Mouse (Mus musculus) lung, embryonic 15.5 days (tissue): ENCODE results near the gene Stk39. TPM values are rescaled to one million over a fixed set of nuclear protein-coding genes. Genes with fewer than 3 reads are reported as not detected.

Experiments
- ATAC-seq: fragments of 200-750 bp; cut with Nextera tagmentation; 2 replicates; pipeline ENCODE4 v1.8.0; 2017; ENCODE audit warnings: moderate number of reproducible peaks, borderline replicate concordance; ENCODE audit not compliant: low FRiP score, low TSS enrichment; ENCODE audit errors: extremely low read depth
- H3K27ac ChIP-seq: fragments of 300-500 bp; sonication (generic); 2 replicates; pipeline ENCODE4 v1.5.1; 2015; ENCODE audit warnings: moderate library complexity, mild to moderate bottlenecking, inconsistent platforms
- H3K27me3 ChIP-seq: fragments of 300-500 bp; sonication (generic); 2 replicates; pipeline ENCODE4 v1.6.1; 2015; ENCODE audit warnings: inconsistent platforms
- H3K36me3 ChIP-seq: fragments of 300-500 bp; sonication (generic); 2 replicates; pipeline ENCODE4 v1.6.1; 2015; ENCODE audit warnings: inconsistent platforms
- H3K4me1 ChIP-seq: fragments of 300-500 bp; sonication (generic); 2 replicates; pipeline ENCODE4 v1.6.1; 2015; ENCODE audit warnings: inconsistent platforms
- H3K4me2 ChIP-seq: fragments of 300-500 bp; sonication (generic); 2 replicates; pipeline ENCODE4 v1.6.1; 2015; ENCODE audit warnings: inconsistent platforms, mild to moderate bottlenecking, moderate library complexity
- H3K4me3 ChIP-seq: fragments of 300-500 bp; sonication (generic); 2 replicates; pipeline ENCODE4 v1.5.1; 2015; ENCODE audit warnings: mild to moderate bottlenecking, inconsistent platforms
- H3K9ac ChIP-seq: fragments of 300-500 bp; sonication (generic); 2 replicates; pipeline ENCODE4 v1.6.1; 2015; ENCODE audit warnings: inconsistent platforms
- H3K9me3 ChIP-seq: fragments of 300-500 bp; sonication (generic); 2 replicates; pipeline ENCODE4 v1.6.1; 2016; ENCODE audit warnings: inconsistent platforms
- WGBS: fragments of 180-500 bp; shearing (Covaris S2); methylation state at CpG from one replicate; pipeline ENCODE4 v1.1.7; 2015; 5-methylcytosine and 5-hydroxymethylcytosine counted together
- polyA plus RNA-seq: library from polyadenylated mRNA; unstranded; fragments of >200 nt; fragmentation: Nextera tagmentation; extraction: Ambion mirVana; gene quantifications from 2 replicates; pipeline ENCODE4 v1.2.1, GENCODE M21; 2015

Stk39 gene
- polyA plus RNA-seq, 1 experiment from 2014 or later: 19.3 TPM

- H3K4me2 ChIP-seq: no peak overlapping the region
- no peak overlapping the region for H3K27ac ChIP-seq
Measured at GRCm38 (mm10) chr2:68469491-68469890, 2.6 kb downstream of the Stk39 start.

DNA sequence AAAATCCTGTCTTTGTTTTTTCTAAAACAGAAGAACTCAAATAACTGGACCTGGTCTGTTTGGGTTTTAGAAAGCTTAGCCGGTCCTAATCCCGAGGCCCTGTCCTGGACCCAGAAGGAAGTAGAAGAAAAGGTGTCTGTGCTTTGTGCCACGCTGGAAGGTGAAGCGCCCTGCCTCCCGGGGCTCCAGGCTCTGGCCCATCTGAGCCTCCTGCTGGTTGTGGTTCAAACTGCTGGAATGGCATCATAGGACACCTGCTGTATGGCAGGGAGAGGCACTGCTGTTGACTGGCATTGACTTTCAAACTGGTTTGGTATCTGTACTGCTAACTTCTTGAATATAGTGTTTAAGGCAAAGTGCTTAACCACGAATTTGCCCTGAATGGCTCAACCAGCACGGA is 3.4 kb downstream of the Stk39 start:
- Histone ChIP-seq H3K9ac (no peak overlapping the region), H3K4me2 (no peak overlapping the region), H3K27me3 (no peaks in the 10 kb centered on the region), H3K27ac (no peak overlapping the region), H3K4me1 (peaks cover 45% of the 10 kb centered on the region), H3K36me3 (no peaks in the 10 kb centered on the region), H3K9me3 (no peaks in the 10 kb centered on the region), H3K4me3 (no peak overlapping the region)
- no peak for ATAC-seq
- 57% methylated on average over 7 of the region's 7 CpGs for WGBS

More at GRCm38 (mm10) chr2:68469491-68469890, 2.6 kb downstream of the Stk39 start:
- Histone ChIP-seq H3K27me3 (no peaks in the 10 kb centered on the region), H3K36me3 (no peaks in the 10 kb centered on the region), H3K9me3 (no peaks in the 10 kb centered on the region), H3K4me1 (peaks cover 42% of the 10 kb centered on the region), H3K9ac (no peak overlapping the region), H3K4me3 (no peak overlapping the region)
- no peak for ATAC-seq
- WGBS: 89% methylated on average over 3 of the region's 3 CpGs

GRCm38 (mm10) chr2:68468259-68468658 is 3.8 kb downstream of the Stk39 start:
- Histone ChIP-seq H3K9ac (no peak overlapping the region), H3K4me2 (no peak overlapping the region), H3K9me3 (no peaks in the 10 kb centered on the region), H3K4me3 (no peak overlapping the region), H3K4me1 (peaks cover 47% of the 10 kb centered on the region), H3K27me3 (no peaks in the 10 kb centered on the region), H3K27ac (no peak overlapping the region), H3K36me3 (no peaks in the 10 kb centered on the region)
- 80% methylated on average over 14 of the region's 14 CpGs for WGBS
- ATAC-seq: no peak

GRCm38 (mm10) chr2:68467085-68467978 is 4.7 kb downstream of the Stk39 start:
- ATAC-seq: no peak
- peak overlapping the region; percentile 69 for H3K27ac ChIP-seq
- H3K36me3 ChIP-seq: no peaks in the 10 kb centered on the region
- no peak overlapping the region for H3K4me3 ChIP-seq
- H3K4me1 ChIP-seq: peaks cover 45% of the 10 kb centered on the region
- peak overlapping the region; percentile 9; the same call in 1 of the 2 replicates for H3K4me2 ChIP-seq
- 58% methylated on average over 9 of the region's 9 CpGs for WGBS
- H3K27me3 ChIP-seq: no peaks in the 10 kb centered on the region
- no peak overlapping the region for H3K9ac ChIP-seq
- no peaks in the 10 kb centered on the region for H3K9me3 ChIP-seq

DNA sequence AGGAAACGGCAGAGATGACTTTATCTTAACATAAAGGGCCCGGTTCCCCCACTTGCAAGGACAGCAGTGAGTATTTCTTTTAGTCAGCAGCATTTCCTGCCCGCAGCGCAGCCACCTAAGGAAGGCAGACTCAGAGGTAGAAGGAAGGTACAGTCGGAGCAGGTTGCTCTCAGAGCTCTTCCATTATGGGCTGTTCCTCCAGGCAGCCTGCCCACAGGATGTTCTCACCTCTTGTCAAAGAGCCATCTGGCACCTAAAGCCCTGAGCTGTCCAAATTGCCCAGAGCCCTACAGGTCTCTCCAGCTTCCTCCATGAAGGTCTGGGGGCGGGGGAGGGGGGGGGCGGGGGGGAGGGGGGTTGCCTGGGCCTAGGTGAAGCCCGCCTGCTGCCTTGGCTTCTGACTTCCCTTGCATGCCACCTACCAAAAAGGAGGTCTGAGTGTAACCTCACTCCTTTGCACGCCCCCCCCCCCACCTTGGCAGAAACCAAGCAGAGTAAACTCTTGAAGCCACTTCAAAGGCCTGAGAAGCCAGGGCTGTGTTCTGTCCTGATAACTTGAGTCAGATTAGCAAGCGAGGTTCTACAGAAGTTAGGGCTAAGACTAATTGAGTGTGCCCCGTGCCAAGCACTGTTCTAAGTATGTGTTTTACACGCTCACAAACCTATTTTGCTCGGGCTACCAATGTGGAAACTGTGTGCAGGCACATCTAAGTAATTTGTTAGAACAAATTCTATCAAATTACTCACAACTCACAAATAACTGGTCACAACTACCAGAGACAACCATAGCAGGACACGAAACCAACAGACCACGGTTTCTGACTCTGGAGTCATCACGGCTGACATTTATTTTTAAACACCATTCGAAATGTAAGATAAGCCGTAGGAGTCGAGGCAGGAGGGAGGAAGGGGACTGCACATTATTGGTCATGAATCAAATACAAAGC is 5.7 kb downstream of the Stk39 start:
- peak overlapping the region; percentile 81 for H3K27ac ChIP-seq
- no peak overlapping the region for H3K9ac ChIP-seq
- H3K4me3 ChIP-seq: no peak overlapping the region
- no peaks in the 10 kb centered on the region for H3K9me3 ChIP-seq
- H3K36me3 ChIP-seq: no peaks in the 10 kb centered on the region
- peak overlapping the region; percentile 34 for H3K4me2 ChIP-seq
- ATAC-seq: peak; percentile 71
- H3K4me1 ChIP-seq: peaks cover 45% of the 10 kb centered on the region
- WGBS: 24% methylated on average over 16 of the region's 19 CpGs
- H3K27me3 ChIP-seq: no peaks in the 10 kb centered on the region

DNA sequence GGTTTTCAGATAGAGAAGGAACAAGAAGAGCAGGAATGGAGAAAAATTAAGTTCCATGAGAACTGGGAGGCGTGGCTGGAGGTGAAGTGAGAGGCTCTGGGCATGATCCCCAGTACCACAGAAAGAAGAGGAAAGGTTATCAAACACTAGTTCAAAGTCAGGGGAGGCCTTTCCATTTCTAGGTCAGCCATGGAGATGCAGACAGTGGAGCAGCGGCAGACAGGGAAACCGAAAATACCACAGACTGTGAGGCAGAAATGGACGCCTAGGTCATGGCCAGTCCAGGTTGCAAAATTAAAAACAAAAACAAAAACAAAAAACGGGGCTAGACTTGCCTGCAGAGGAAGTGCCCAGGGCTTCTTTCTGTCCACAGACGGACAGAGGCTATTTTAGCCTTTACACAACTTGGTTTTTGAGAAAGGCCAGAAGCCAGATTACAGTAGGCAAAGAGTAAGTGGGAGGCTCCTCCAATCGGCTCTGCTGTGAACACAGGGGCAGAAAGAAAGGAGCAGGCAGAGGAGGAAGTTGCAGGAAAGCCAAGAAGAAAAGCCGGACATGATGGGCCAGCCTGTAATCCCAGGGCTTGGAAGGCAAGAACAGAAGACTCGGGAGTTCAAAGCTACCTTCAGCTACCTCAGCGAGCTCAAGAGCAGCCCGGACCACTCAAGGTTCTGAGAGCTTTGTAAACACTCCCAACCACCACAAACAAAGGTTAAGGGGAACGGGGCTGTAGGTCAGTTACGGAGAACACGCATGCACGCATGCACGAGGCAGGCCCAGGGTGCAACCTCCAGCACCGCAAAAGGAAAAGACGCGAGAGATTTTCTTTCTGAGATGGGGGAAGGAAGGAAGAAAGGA is 6.6 kb downstream of the Stk39 start:
- Histone ChIP-seq H3K4me2 (peak overlapping the region; percentile 34), H3K27ac (peak overlapping the region; percentile 81)
- no peak for ATAC-seq

DNA sequence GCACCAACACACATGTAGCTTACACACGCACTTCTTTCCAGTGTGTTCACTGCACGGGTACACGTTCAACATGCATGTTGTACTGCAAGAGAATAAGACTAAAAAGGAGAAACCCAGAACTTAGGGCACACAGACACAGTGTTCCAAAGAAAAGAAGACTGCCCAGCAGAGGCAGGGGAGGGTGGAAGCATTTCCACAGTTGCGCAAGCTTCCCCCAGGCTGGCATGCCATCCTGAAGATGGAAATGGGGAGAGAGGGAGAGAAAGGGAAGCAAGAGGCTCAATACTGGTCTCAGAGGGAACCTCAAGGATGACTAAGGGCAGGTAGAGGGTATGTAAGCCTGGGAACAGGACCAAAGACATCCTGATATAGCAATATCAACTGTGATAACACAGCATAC is 7.6 kb downstream of the Stk39 start:
- Histone ChIP-seq H3K27ac (no peak overlapping the region), H3K9ac (no peak overlapping the region), H3K9me3 (no peaks in the 10 kb centered on the region), H3K4me3 (no peak overlapping the region), H3K4me2 (no peak overlapping the region), H3K27me3 (no peaks in the 10 kb centered on the region), H3K4me1 (peaks cover 38% of the 10 kb centered on the region), H3K36me3 (no peaks in the 10 kb centered on the region)
- no peak for ATAC-seq
- WGBS: 97% methylated on average over 4 of the region's 4 CpGs

More for the DNA sequence above, 6.6 kb downstream of the Stk39 start:
- Histone ChIP-seq H3K4me3 (no peak overlapping the region), H3K9ac (no peak overlapping the region), H3K27me3 (no peaks in the 10 kb centered on the region), H3K4me1 (peaks cover 39% of the 10 kb centered on the region), H3K36me3 (no peaks in the 10 kb centered on the region), H3K9me3 (no peaks in the 10 kb centered on the region)
- 51% methylated on average over 19 of the region's 19 CpGs for WGBS

DNA sequence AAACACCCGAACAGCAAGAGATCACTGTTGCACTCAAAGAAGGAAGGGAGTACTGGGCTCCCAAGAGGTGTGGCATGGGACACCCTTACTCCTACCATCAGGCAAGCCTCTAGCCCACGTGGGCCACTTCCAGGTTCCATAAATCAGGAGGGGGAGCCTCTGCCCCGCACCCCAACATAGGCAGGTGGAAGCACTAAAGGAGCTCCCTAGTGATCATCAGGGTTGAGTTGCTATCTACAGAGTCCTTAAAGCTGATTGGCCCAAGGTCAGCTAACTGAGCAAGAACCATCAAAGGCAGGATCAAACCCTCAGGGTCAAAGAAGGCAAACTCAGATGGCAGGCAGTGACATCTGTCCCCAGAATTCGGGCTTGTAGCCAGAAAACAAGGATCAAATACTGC is 8.3 kb downstream of the Stk39 start:
- Histone ChIP-seq H3K9ac (no peak overlapping the region), H3K4me3 (no peak overlapping the region), H3K27me3 (no peaks in the 10 kb centered on the region), H3K27ac (no peak overlapping the region), H3K9me3 (no peaks in the 10 kb centered on the region), H3K36me3 (no peaks in the 10 kb centered on the region), H3K4me2 (no peak overlapping the region), H3K4me1 (peaks cover 38% of the 10 kb centered on the region)
- 65% methylated on average over 4 of the region's 4 CpGs for WGBS
- no peak for ATAC-seq

GRCm38 (mm10) chr2:68458115-68458514 is 14.0 kb downstream of the Stk39 start:
- no peaks in the 10 kb centered on the region for H3K27me3 ChIP-seq
- 57% methylated on average over 5 of the region's 5 CpGs for WGBS
- H3K9me3 ChIP-seq: no peaks in the 10 kb centered on the region
- H3K9ac ChIP-seq: no peak overlapping the region
- no peak overlapping the region for H3K27ac ChIP-seq
- peaks cover 13% of the 10 kb centered on the region; the same call in 1 of the 2 replicates for H3K4me1 ChIP-seq
- H3K4me2 ChIP-seq: no peak overlapping the region
- ATAC-seq: no peak
- H3K4me3 ChIP-seq: no peak overlapping the region
- no peaks in the 10 kb centered on the region for H3K36me3 ChIP-seq

- no peaks in the 10 kb centered on the region for H3K27me3 ChIP-seq
- 61% methylated on average over 6 of the region's 6 CpGs for WGBS
- no peaks in the 10 kb centered on the region for H3K9me3 ChIP-seq
- H3K4me3 ChIP-seq: no peak overlapping the region
- no peak for ATAC-seq
- peaks cover 13% of the 10 kb centered on the region; the same call in 1 of the 2 replicates for H3K4me1 ChIP-seq
- no peak overlapping the region for H3K4me2 ChIP-seq
- no peak overlapping the region for H3K9ac ChIP-seq
- H3K27ac ChIP-seq: no peak overlapping the region
- H3K36me3 ChIP-seq: no peaks in the 10 kb centered on the region
Measured at GRCm38 (mm10) chr2:68457455-68458032, 14.5 kb downstream of the Stk39 start.

DNA sequence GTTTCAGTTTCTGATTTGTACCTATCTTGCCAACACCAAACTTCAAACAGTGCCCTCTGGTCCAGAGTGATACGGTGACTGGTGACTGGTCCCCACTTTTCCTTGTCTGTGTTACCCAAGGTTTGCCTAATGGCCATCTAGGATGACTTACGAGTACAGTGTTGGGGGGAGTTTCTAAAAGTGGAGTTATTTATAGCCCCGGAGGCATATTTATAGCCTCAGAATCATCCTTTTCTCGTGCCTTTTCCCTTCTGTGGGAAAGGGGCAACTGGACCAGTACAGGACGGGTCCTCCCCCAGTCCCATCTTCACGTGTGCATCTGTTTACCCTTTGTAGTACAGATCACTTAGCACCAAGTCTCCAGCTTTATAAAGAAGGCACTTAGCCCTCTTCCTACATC is 15.2 kb downstream of the Stk39 start:
- Histone ChIP-seq H3K36me3 (no peaks in the 10 kb centered on the region), H3K27ac (no peak overlapping the region), H3K4me2 (no peak overlapping the region), H3K9me3 (no peaks in the 10 kb centered on the region), H3K27me3 (no peaks in the 10 kb centered on the region), H3K9ac (no peak overlapping the region), H3K4me3 (no peak overlapping the region), H3K4me1 (peaks cover 13% of the 10 kb centered on the region; the same call in 1 of the 2 replicates)
- ATAC-seq: no peak
- 61% methylated on average over 6 of the region's 6 CpGs for WGBS
